ENCODE assay signal across 8 mouse cellular contexts in the genomic region with DNA sequence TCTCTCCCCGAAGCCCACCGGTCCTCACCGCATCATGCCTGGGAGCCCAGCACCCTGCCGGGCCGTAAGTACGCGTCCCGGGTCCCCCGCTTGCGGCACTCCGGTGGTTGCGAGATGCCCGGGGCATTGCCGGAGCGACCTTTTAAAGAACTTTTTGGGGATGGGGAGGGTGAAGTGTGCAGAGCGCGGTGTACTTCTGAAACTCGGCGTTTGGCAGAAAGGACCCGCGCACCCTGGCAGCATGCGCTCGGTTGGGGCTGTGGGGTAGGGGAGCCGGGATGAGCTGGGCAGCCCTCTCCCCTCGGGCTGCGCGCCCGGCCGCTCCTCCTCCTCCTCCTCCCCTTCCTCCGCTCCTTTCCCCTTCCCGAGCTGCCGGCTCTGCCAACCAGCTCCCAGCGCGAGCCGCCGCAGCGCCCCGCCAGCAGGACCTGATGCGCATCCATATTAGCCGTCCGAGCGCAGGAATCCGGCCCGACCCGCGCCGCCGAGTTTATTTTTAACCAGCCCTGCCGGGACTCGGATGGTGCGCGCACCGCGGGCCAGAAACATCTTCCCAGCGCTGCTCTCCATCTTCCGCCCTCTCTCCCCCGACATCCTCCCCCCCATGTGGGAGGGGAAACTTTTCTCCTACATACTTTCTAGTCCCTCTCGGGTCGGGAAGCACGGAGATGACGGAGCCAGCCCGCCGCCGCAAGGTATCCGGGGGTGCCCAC. TPM values are rescaled to one million over a fixed set of nuclear protein-coding genes. Genes with fewer than 3 reads are reported as not detected.
DNase-seq lines count a peak whose midpoint lies in the region; ATAC-seq and TF ChIP-seq lines count a peak whose summit lies in the region.

No protein-coding gene starts in this region.

- TF ChIP-seq CTCF in CH12.LX (conservative IDR thresholded peaks at IDR 0.05 in 1 of 2, IDR thresholded peaks at IDR 0.05 in 1 of 2; ENCODE audit: low read depth in 2 of 2, low read length in 2 of 2): no peak
- no peak for TF ChIP-seq CTCF in heart, postnatal 0 days (IDR thresholded peaks at IDR 0.05; ENCODE audit: low read depth)
- no peak for TF ChIP-seq CTCF in lung, postnatal 0 days (IDR thresholded peaks at IDR 0.05)

- H3K4me1 ChIP-seq in CH12.LX (ENCODE audit: control insufficient read depth in 1 of 2, insufficient read depth in 2 of 2): peaks cover 5 to 45% of the 10 kb centered on the region in 2 experiments
- peaks cover 38% of the 10 kb centered on the region for H3K4me1 ChIP-seq in forebrain, embryonic 12.5 days
- peaks cover 44% of the 10 kb centered on the region for H3K4me1 ChIP-seq in heart, postnatal 0 days (ENCODE audit: control insufficient read depth, insufficient read depth)
- H3K4me1 ChIP-seq in lung, postnatal 0 days (ENCODE audit: insufficient read depth, low read depth, low read length): peaks cover 21% of the 10 kb centered on the region; the same call in 1 of the 2 replicates

- H3K4me3 ChIP-seq in CH12.LX (replicated peaks in 1 of 3; ENCODE audit: low read depth in 2 of 3, low read length in 2 of 3, poor library complexity in 1 of 3): peak overlapping the region; percentile 58 to 93 (median 78)
- H3K4me3 ChIP-seq in forebrain, embryonic 12.5 days (replicated peaks): peak overlapping the region; percentile 67
- H3K4me3 ChIP-seq in heart, postnatal 0 days (ENCODE audit: low read depth, low read length): peak overlapping the region; percentile 88
- peak overlapping the region; percentile 85 for H3K4me3 ChIP-seq in lung, postnatal 0 days (ENCODE audit: low read depth, low read length)

- no peaks in the 10 kb centered on the region for H3K36me3 ChIP-seq in CH12.LX (replicated peaks in 1 of 2; ENCODE audit: control insufficient read depth in 1 of 2, insufficient read depth in 1 of 2, low read length in 1 of 2)
- no peaks in the 10 kb centered on the region for H3K36me3 ChIP-seq in forebrain, embryonic 12.5 days (replicated peaks)
- no peaks in the 10 kb centered on the region for H3K36me3 ChIP-seq in heart, postnatal 0 days (replicated peaks; ENCODE audit: control insufficient read depth, insufficient read depth, low read length)
- H3K36me3 ChIP-seq in lung, postnatal 0 days (ENCODE audit: insufficient read depth, low read length): no peaks in the 10 kb centered on the region

- no peak for TF ChIP-seq EP300 in CH12.LX (IDR thresholded peaks at IDR 0.05; ENCODE audit: low read length)
- peak; percentile 43; the same call in 1 of the 2 replicates for TF ChIP-seq EP300 in heart, postnatal 0 days (IDR thresholded peaks at IDR 0.05; ENCODE audit: low read depth)
- TF ChIP-seq EP300 in lung, postnatal 0 days (IDR thresholded peaks at IDR 0.05): no peak

- peak; percentile 34 for DNase-seq in CH12.LX (ENCODE audit: extremely low read depth)
- DNase-seq in brain, adult 2 months (ENCODE audit: low read depth, low spot score): peak; percentile 24
- DNase-seq in heart, postnatal 0 days (ENCODE audit: low spot score): peak; percentile 55
- DNase-seq in kidney, postnatal 4 days: peak; percentile 83 to 89
- DNase-seq in lung, postnatal 0 days (ENCODE audit: low spot score): peak; percentile 68
- peak; percentile 62 for DNase-seq in ovary, adult 18-20 months (ENCODE audit: low spot score)
- peak; percentile 61 to 65 for DNase-seq in thymus, postnatal 10 days (ENCODE audit: low spot score in 2 of 2)

- peaks cover 2% of the 10 kb centered on the region for H3K27me3 ChIP-seq in CH12.LX (replicated peaks)
- peaks cover 57% of the 10 kb centered on the region for H3K27me3 ChIP-seq in forebrain, embryonic 12.5 days
- H3K27me3 ChIP-seq in heart, postnatal 0 days (ENCODE audit: control insufficient read depth, insufficient read depth, low read length): no peaks in the 10 kb centered on the region
- H3K27me3 ChIP-seq in lung, postnatal 0 days (replicated peaks; ENCODE audit: insufficient read depth, low read length): no peaks in the 10 kb centered on the region

- H3K79me2 ChIP-seq in CH12.LX (replicated peaks; ENCODE audit: control insufficient read depth, extremely low read depth, insufficient read depth, poor library complexity, severe bottlenecking): peaks cover 33% of the 10 kb centered on the region

- TF ChIP-seq RAD21 in CH12.LX (IDR thresholded peaks at IDR 0.05; ENCODE audit: low read depth, low read length): no peak

- under 1% methylated on average over 56 of the region's 65 CpGs for WGBS in forebrain, embryonic 12.5 days
- under 1% methylated on average over 62 of the region's 65 CpGs for WGBS in heart, postnatal 0 days
- WGBS in lung, postnatal 0 days: 3% methylated on average over 56 of the region's 65 CpGs

- dilution Hi-C loops in CH12.LX (cut with MboI; ENCODE audit: extremely low pct_ligation_motif_present, extremely low pct_unique_long_range_greater_than_20kb, low sequenced_read_pairs): no loop called here

- H3K4me2 ChIP-seq in CH12.LX (ENCODE audit: insufficient read depth, low read depth, poor library complexity, severe bottlenecking): 0 out of 2 replicates have a peak overlapping the region, but pooled peaks have one; percentile 2
- H3K4me2 ChIP-seq in forebrain, embryonic 12.5 days: peak overlapping the region; percentile 97
- peak overlapping the region; percentile 100 for H3K4me2 ChIP-seq in heart, postnatal 0 days (ENCODE audit: low read depth, low read length)
- peak overlapping the region; percentile 99 for H3K4me2 ChIP-seq in lung, postnatal 0 days (replicated peaks; ENCODE audit: low read depth, low read length)

- H3K27ac ChIP-seq in CH12.LX (ENCODE audit: insufficient read depth, low read depth): peak overlapping the region; percentile 24; the same call in 1 of the 2 replicates
- peak overlapping the region; percentile 59 for H3K27ac ChIP-seq in forebrain, embryonic 12.5 days
- peak overlapping the region; percentile 93 for H3K27ac ChIP-seq in heart, postnatal 0 days (ENCODE audit: low read depth)
- peak overlapping the region; percentile 94 for H3K27ac ChIP-seq in lung, postnatal 0 days (ENCODE audit: low read length)

- ATAC-seq in forebrain, embryonic 12.5 days (ENCODE audit: low FRiP score): peak; percentile 54
- peak; percentile 54 for ATAC-seq in heart, postnatal 0 days (ENCODE audit: insufficient read depth, low read depth)
- ATAC-seq in lung, postnatal 0 days: peak; percentile 23

- H3K9ac ChIP-seq in CH12.LX (ENCODE audit: insufficient read depth, low read depth): peak overlapping the region; percentile 82
- peak overlapping the region; percentile 74 for H3K9ac ChIP-seq in forebrain, embryonic 12.5 days
- peak overlapping the region; percentile 85 for H3K9ac ChIP-seq in heart, postnatal 0 days (replicated peaks; ENCODE audit: low read depth, low read length)
- H3K9ac ChIP-seq in lung, postnatal 0 days (replicated peaks; ENCODE audit: low read depth): peak overlapping the region; percentile 68

- no peak for TF ChIP-seq POLR2A in CH12.LX (IDR thresholded peaks at IDR 0.05; ENCODE audit: low read depth, low read length)

- no peaks in the 10 kb centered on the region for H3K9me3 ChIP-seq in CH12.LX (replicated peaks; ENCODE audit: low read length)
- H3K9me3 ChIP-seq in forebrain, embryonic 12.5 days: no peaks in the 10 kb centered on the region
- H3K9me3 ChIP-seq in heart, postnatal 0 days (replicated peaks; ENCODE audit: control insufficient read depth, low read length): no peaks in the 10 kb centered on the region
- no peaks in the 10 kb centered on the region for H3K9me3 ChIP-seq in lung, postnatal 0 days (ENCODE audit: low read length)

- in situ Hi-C loops in CH12.LX (cut with MboI; ENCODE audit: low pct_ligation_motif_present, low pct_unique_long_range_greater_than_20kb, low sequenced_read_pairs): no loop called here

TF ChIP-seq in CH12.LX, 34 proteins besides CTCF, POLR2A, EP300 and RAD21:
- TF ChIP-seq HCFC1 (IDR thresholded peaks at IDR 0.05; ENCODE audit: low read depth, low read length): no peak
- no peak for TF ChIP-seq USF2 (conservative IDR thresholded peaks at IDR 0.05; ENCODE audit: low read depth, low read length)
- peak; percentile 50; the same call in 1 of the 2 replicates for TF ChIP-seq UBTF (IDR thresholded peaks at IDR 0.05; ENCODE audit: low read depth, low read length)
- 0 out of 2 replicates have a peak, but pooled peaks have one; percentile 5 for TF ChIP-seq MEF2A (IDR thresholded peaks at IDR 0.05; ENCODE audit: borderline replicate concordance, low read depth, low read length)

RNA-seq across cellular contexts. Expression of a gene that starts 48.2 kb away (rescaled TPM):
- 5.3 TPM in 2 replicates for total RNA-seq in CH12.LX (2012; rRNA removed)
- total RNA-seq in CH12.LX (2014; rRNA removed): 1.0 and 1.4 TPM in 2 replicates
- 7.4 and 10.2 TPM in 2 replicates for polyA plus RNA-seq in CH12.LX (2012; ENCODE audit: insufficient read length, low read depth)
- polyA plus RNA-seq in forebrain, embryonic 12.5 days (2016; fragmentation: Nextera tagmentation; extraction: Ambion mirVana): 4.1 and 5.3 TPM in 2 replicates
- 18.2 and 21.2 TPM in 2 replicates for total RNA-seq in heart, postnatal 0 days (2014; rRNA removed; ENCODE audit: low replicate concordance)
- polyA plus RNA-seq in heart, postnatal 0 days (2015; fragmentation: Nextera tagmentation; extraction: Ambion mirVana): 6.7 and 8.7 TPM in 2 replicates
- polyA plus RNA-seq in lung, postnatal 0 days (2015; fragmentation: Nextera tagmentation; extraction: Ambion mirVana): 10.0 and 11.2 TPM in 2 replicates

Comparison
In these comparisons a context has a peak if more than half of its experiments do, and no peak if none do; other contexts are left out.
1. Peak in every context shown above with its lines: DNase-seq, ATAC-seq, H3K4me3 ChIP-seq and H3K27ac ChIP-seq.
2. DNase-seq: peak in every context shown above with its lines; median percentile 86 in kidney, postnatal 4 days; 68 in lung, postnatal 0 days; 63 in thymus, postnatal 10 days; 62 in ovary, adult 18-20 months; 55 in heart, postnatal 0 days; 34 in CH12.LX; 24 in brain, adult 2 months.
3. H3K27ac ChIP-seq: peak in every context shown above with its lines; median percentile 94 in lung, postnatal 0 days; 93 in heart, postnatal 0 days; 59 in forebrain, embryonic 12.5 days; 24 in CH12.LX.
4. H3K4me2 ChIP-seq: peak in every context shown above with its lines; median percentile 100 in heart, postnatal 0 days; 99 in lung, postnatal 0 days; 97 in forebrain, embryonic 12.5 days; 2 in CH12.LX.